Mouse (Mus musculus): ENCODE results near the gene Otop2. TPM values are rescaled to one million over a fixed set of nuclear protein-coding genes. Genes with fewer than 3 reads are reported as not detected.

Otop2 gene
- not detected in 2 replicates for polyA plus RNA-seq (2015; fragmentation: Nextera tagmentation; extraction: Ambion mirVana)

GRCm38 (mm10) chr11:115306863-115307262 lies at the start of gene Otop2:
TSS of gene Otop2 (plus strand) at chr11:115307163.

GRCm38 (mm10) chr11:115267061-115267883 lies 39.7 kb upstream of the Otop2 start, which contains the start of gene Grin2c:
TSS of gene Grin2c (minus strand) at chr11:115267243.

GRCm38 (mm10) chr11:115276780-115277603 lies 30.0 kb upstream of the Otop2 start, which contains the start of gene Fdxr:
TSS of gene Fdxr (minus strand) at chr11:115277050.

GRCm38 (mm10) chr11:115297214-115297826 lies 9.6 kb upstream of the Otop2 start, which contains the start of gene Fads6:
TSS of gene Fads6 (minus strand) at chr11:115297663.

GRCm38 (mm10) chr11:115321906-115322693 lies 15.1 kb downstream of the Otop2 start, which contains the start of gene Ush1g:
TSS of gene Ush1g (minus strand) at chr11:115322041.

GRCm38 (mm10) chr11:115334531-115334930 lies 27.6 kb downstream of the Otop2 start, which contains the start of gene Otop3:
TSS of gene Otop3 (plus strand) at chr11:115334731.

GRCm38 (mm10) chr11:115367395-115367944 lies 60.5 kb downstream of the Otop2 start, which contains the start of gene Hid1:
TSS of gene Hid1 (minus strand) at chr11:115367756.

Other genes starting within 250 kb of the Otop2 start
- gene Cd300e, start 245.0 kb upstream of the Otop2 start, polyA plus RNA-seq (2015; fragmentation: Nextera tagmentation; extraction: Ambion mirVana): 0.35 and 0.90 TPM in 2 replicates
- gene Rab37, start 215.7 kb upstream of the Otop2 start, polyA plus RNA-seq (2015; fragmentation: Nextera tagmentation; extraction: Ambion mirVana): 5.7 and 7.7 TPM in 2 replicates
- gene Cd300lf, start 173.2 kb upstream of the Otop2 start, polyA plus RNA-seq (2015; fragmentation: Nextera tagmentation; extraction: Ambion mirVana): 41.0 and 47.9 TPM in 2 replicates
- gene Slc9a3r1, start 143.8 kb upstream of the Otop2 start, polyA plus RNA-seq (2015; fragmentation: Nextera tagmentation; extraction: Ambion mirVana): 35.2 and 49.0 TPM in 2 replicates
- gene Tmem104, start 119.7 kb upstream of the Otop2 start, polyA plus RNA-seq (2015; fragmentation: Nextera tagmentation; extraction: Ambion mirVana): 4.7 and 7.3 TPM in 2 replicates
- 14.3 and 14.4 TPM in 2 replicates for gene Nat9, start 119.3 kb upstream of the Otop2 start, polyA plus RNA-seq (2015; fragmentation: Nextera tagmentation; extraction: Ambion mirVana)
- gene Grin2c, start 39.9 kb upstream of the Otop2 start, polyA plus RNA-seq (2015; fragmentation: Nextera tagmentation; extraction: Ambion mirVana): 0.07 and 0.08 TPM in 2 replicates
- 9.7 and 10.0 TPM in 2 replicates for gene Fdxr, start 30.1 kb upstream of the Otop2 start, polyA plus RNA-seq (2015; fragmentation: Nextera tagmentation; extraction: Ambion mirVana)
- gene Fads6, start 9.5 kb upstream of the Otop2 start, polyA plus RNA-seq (2015; fragmentation: Nextera tagmentation; extraction: Ambion mirVana): 0.24 and 0.33 TPM in 2 replicates
- 0.65 and 0.70 TPM in 2 replicates for gene Ush1g, start 14.9 kb downstream of the Otop2 start, polyA plus RNA-seq (2015; fragmentation: Nextera tagmentation; extraction: Ambion mirVana)
- not detected in 2 replicates for gene Otop3, start 27.6 kb downstream of the Otop2 start, polyA plus RNA-seq (2015; fragmentation: Nextera tagmentation; extraction: Ambion mirVana)
- 1.3 and 2.2 TPM in 2 replicates for gene Hid1, start 60.6 kb downstream of the Otop2 start, polyA plus RNA-seq (2015; fragmentation: Nextera tagmentation; extraction: Ambion mirVana)
- 2.9 and 4.3 TPM in 2 replicates for gene Cdr2l, start 74.8 kb downstream of the Otop2 start, polyA plus RNA-seq (2015; fragmentation: Nextera tagmentation; extraction: Ambion mirVana)
- gene Mrpl58, start 96.6 kb downstream of the Otop2 start, polyA plus RNA-seq (2015; fragmentation: Nextera tagmentation; extraction: Ambion mirVana): 80.9 and 91.3 TPM in 2 replicates
- gene Atp5h, start 112.8 kb downstream of the Otop2 start, polyA plus RNA-seq (2015; fragmentation: Nextera tagmentation; extraction: Ambion mirVana): 692 and 747 TPM in 2 replicates
- 9.5 and 13.2 TPM in 2 replicates for gene Kctd2, start 113.0 kb downstream of the Otop2 start, polyA plus RNA-seq (2015; fragmentation: Nextera tagmentation; extraction: Ambion mirVana)
- not detected in 2 replicates for gene Trim80, start 133.4 kb downstream of the Otop2 start, polyA plus RNA-seq (2015; fragmentation: Nextera tagmentation; extraction: Ambion mirVana)
- gene Slc16a5, start 155.3 kb downstream of the Otop2 start, polyA plus RNA-seq (2015; fragmentation: Nextera tagmentation; extraction: Ambion mirVana): 0.08 and 0.19 TPM in 2 replicates
- gene Armc7, start 168.5 kb downstream of the Otop2 start, polyA plus RNA-seq (2015; fragmentation: Nextera tagmentation; extraction: Ambion mirVana): 7.4 and 8.5 TPM in 2 replicates
- 83.3 and 90.8 TPM in 2 replicates for gene Nt5c, start 184.7 kb downstream of the Otop2 start, polyA plus RNA-seq (2015; fragmentation: Nextera tagmentation; extraction: Ambion mirVana)
- 280 and 285 TPM in 2 replicates for gene Jpt1, start 207.2 kb downstream of the Otop2 start, polyA plus RNA-seq (2015; fragmentation: Nextera tagmentation; extraction: Ambion mirVana)
- gene Sumo2, start 229.1 kb downstream of the Otop2 start, polyA plus RNA-seq (2015; fragmentation: Nextera tagmentation; extraction: Ambion mirVana): 581 and 592 TPM in 2 replicates

Measured in spleen, postnatal 0 days (tissue).